Mouse (Mus musculus): ENCODE results near the gene Aqp3.

Gene Aqp3

DNA sequence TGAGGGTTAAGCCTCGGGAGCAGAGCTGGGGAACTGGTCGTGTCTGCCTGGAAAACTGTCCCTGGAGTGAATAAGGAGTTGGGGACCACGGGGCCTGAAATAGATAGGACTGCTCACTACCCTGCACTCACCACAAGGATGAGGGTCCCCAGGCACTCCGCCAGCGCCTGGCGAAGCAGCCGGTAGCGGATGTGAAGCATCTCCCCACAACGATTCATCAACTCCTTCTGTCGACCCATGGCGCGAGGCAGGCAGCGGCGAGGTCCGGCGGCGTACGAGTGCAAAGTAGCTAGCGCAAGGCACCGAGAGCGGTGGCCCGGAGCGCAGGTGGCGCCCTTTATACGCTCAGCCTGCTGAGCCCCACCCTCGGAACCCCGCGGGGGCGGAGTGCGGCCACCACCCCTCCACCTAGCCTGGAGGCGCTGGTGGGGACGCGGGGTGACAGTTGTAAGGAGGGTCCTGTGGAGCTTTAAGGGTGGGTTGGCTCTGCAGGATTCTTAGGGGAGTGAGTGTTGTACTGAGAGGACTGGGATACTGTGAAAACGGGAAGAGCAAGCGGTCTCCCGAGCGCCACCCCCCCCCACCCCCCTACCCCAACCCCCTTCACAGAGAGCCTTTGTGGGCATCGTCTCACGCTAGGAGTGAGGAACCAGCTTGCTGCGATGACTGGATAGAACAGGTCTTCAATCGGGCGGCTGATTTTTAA is at the start of gene Aqp3:
Gene Aqp3, minus strand, starts transcription at position 313 of the 706 bp plus-strand sequence.
- in situ Hi-C loops (cut with MboI, MseI): no loop called here

DNA sequence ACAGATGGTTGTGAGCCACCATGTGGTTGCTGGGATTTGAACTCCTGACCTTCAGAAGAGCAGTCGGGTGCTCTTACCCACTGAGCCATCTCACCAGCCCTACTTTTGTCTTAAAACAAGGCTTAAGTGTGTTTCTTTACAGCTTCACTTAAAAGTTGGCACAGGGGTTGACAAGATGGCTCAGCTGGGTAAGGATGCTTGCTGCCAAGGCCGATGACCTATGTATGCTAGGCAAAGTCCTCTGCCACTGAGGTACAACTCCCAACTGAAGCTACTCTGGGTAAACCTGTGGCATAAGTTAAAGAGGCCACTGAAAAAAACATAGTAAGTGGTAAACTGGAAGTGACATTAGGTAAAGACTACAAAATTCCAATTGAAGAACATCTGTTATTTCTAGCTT is 44.6 kb upstream of the Aqp3 start:
- in situ Hi-C loops (cut with MboI, MseI): loop anchor here in 1 of 2 experiments (10.0 kb wide), 1 partner anchor 1852 kb away; no protein-coding TSS in a partner anchor

DNA sequence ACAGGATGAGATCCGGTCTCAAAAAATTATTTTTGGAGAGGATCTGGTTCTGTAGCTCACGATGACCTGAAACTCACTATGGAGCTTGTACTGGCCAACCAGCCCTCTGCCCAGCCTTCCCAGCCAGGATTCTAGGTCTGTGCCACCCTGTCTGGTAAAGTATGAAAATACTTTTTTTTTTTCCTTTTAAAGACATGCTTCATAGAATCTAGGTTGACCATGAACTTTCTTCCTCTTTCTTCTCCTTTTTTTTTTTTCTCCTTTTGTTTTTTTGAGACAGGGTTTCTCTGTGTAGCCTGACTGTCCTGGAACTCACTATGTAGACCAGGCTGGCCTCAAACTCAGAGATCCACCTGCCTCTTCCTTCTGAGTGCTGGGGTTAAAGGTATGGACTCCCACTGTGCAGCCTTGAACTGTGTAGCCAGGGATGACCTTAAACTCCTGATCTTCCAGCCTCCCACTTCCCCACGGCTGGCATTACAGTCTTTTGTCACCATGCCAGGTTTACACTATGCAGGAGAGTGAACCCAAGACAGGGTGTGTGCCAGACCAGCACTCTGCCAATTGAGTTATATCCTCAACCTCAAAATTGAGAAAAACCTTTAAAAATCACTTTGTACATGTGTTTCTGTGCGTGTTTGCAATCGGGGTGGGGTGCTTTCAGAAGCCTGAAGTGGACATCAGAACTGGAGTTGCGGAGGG is 42.3 kb upstream of the Aqp3 start:
- in situ Hi-C loops (cut with MboI, MseI): loop anchor here in 1 of 2 experiments (10.0 kb wide), 1 partner anchor 1854 kb away; no protein-coding TSS in a partner anchor

DNA sequence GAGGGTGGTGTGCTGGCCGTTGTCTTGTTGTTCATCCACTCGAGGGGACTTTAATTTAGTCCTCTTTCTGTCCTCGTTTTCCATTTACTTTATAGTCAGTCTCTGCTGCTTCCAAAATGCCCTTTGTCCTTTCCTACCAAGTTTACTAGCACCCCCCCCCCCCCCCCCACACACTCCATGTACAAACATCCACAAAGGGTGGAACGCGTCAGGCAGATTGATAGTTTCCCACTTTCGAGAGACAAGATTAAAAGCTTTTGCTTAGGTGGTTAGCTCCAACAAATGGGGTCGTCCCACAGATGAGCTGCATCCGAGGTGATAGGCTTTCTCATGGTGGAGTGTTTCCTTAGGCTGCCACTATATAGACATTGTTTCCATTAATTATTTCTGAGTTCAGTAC is 38.8 kb upstream of the Aqp3 start:
- in situ Hi-C loops (cut with MboI, MseI): no loop called here

DNA sequence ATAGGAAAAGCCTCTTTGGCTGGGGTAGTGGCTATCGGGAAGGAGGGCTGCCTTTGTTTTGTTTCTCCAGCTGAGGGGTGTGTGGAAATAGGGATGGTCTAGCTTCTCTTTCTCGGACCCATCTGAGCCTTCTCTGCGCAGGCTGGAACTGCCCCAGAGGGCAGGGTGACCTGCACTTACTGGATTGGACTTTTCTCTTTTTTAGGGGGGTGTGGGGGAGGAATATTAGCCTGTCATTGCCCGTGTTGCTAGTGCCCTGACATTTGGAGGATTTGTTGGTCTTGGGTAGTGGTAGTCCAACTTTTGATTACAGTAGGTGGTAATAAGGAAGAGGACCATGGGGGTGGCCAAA is 38.4 kb upstream of the Aqp3 start:
- in situ Hi-C loops (cut with MboI, MseI): no loop called here

DNA sequence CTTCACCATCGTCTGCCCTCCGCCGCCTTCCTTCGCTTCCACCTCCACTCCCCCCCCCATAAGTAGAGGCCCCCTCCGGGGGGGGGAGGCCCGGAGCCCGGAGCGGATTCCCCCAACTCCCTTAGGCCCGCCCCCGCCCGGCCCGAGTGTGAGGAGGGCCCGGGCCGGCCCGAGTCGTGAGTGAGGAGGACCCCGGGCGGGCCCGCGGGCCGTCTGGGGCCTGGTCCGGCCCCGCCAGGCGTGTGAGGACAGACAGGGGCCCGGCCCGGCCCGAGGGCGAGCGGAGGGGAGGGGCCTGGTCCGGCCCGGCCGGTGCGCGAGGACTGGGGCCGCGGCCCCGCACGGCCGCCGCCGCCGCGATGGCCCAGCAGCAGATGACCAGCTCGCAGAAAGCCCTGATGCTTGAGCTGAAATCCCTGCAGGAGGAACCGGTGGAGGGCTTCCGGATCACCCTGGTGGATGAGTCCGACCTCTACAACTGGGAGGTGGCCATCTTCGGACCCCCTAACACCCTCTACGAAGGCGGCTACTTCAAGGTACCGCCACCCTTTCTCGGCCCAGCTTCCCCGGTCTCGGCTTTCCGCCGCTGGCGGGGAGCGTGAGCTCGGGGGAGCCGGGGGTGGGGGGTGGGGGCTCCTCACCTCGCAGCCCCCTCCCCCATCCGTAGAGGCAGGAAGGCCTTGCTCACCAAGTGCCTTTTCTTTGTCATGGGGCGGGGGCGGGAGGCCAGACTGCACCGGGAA is 37.9 kb upstream of the Aqp3 start, which contains the start of gene Ube2r2:
Gene Ube2r2, plus strand, starts transcription at position 33 of the 743 bp plus-strand sequence.
- in situ Hi-C loops (cut with MboI, MseI): no loop called here

DNA sequence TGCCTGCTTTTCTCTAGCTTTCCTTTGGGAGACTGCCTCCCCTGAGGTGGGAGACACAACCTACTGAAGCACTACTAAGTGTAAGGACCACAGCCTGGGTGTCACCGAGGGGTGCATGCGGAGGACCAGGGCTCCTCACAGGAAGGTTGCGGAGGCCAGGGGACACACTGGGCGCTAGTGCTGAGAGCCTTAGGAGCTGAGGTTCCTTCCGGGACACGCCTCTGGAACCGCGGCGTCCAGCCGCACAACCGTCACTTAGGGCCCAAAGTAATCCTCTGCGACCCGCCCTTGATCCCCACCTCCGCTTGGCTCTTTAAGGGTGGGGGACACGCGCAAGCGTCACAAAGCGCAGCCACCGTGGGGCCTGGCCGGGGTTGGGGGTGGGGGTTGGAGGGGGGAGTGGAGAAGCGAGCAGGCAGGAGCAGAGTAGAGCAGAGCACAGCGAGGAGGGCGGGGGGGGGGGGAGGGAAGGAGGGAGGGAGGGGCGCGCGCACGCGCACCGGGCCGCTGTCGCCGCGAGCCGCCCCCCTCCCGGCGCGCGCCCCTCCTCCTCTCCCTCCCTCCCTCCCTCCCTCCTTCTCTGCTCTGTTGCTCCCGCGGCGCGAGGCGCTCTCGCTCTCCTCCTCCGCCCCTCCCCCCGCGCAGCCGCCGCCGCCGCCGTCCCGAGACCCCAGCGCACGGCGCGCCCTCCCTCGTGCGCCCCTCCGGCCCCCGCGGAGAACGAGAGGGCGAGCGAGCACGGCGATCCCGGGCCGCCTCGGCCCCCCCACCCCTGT is 37.1 kb upstream of the Aqp3 start:
- in situ Hi-C loops (cut with MboI, MseI): loop anchor here in 1 of 2 experiments (5.0 kb wide), 1 partner anchor 32 kb away; no protein-coding TSS in a partner anchor

DNA sequence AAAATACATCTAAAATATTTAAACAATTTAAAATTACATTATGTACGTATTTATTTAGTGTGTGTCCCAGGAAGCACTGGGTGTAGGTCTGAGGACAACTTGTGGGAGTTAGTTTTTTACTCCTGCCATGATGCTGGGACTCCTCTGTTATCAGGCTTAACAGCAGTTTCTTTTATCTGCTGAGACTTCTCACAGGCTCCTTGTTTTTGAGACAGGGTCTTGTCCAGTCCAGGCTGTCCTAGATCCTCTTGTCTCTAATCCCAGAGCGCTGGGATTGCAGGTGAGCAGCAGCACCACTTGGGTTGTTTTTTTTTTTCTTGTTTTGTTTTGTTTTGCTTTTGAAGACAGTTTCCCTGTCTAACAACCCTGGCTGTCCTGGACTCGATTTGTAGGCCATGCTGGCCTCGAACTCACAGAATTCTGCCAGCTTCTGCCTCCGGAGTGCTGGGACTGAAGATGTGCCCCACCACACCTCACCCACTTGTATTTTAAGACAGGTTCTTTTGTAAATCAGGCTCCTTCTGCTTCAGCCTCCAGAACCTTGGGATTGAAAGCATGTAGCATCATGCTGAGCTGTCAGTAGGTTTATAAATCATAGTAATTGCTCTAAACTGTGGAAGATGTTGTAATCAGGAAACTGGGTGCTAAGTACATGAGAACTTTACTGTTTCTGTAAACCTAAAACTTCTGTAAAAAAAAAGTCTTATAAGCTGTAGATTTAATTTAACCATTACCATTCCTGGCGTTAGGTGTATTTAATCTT is 35.7 kb upstream of the Aqp3 start:
- in situ Hi-C loops (cut with MboI, MseI): loop anchor here in 1 of 2 experiments (5.0 kb wide), 1 partner anchor 34 kb away; no protein-coding TSS in a partner anchor

DNA sequence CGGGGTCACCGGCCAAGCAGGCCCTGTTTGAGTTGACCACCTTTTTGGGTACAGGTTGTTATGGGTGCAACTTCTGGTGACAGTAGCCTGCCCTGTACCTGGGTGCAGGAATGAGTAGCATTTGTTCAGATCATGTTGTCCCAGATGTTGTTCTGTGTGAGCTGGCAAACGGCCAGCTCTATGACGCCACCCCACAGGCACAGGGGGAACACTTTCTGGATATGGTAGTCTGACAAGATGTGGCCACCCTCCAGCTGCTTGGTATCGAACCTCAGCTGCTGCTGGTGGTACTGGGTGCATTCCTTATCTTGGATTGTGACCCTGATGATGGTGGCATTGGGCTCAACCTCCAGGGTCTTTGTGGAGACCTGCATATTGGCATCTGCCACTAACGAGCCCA is 34.5 kb upstream of the Aqp3 start:
- in situ Hi-C loops (cut with MboI, MseI): loop anchor here in 1 of 2 experiments (5.0 kb wide), 1 partner anchor 35 kb away; no protein-coding TSS in a partner anchor

DNA sequence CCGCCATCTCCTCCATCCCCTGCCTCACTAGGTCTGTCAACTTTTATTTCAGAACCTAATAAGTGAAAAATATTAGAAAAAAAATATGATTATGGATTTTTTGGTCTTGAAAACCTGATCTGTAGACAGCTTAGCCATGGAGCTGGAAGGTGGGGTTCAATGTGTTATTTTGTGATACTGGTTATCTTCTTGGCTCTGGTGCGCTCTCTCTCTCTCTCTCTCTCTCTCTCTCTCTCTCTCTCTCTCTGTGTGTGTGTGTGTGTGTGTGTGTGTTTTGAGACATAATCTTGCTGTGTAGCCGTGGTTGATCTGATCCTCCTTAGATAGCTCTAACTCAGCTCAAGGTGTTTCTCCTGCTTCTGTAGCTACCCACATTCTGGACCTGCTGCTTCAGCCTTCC is 31.9 kb upstream of the Aqp3 start:
- in situ Hi-C loops (cut with MboI, MseI): loop anchor here (5.0 kb wide), 1 partner anchor 37 kb away; no protein-coding TSS in a partner anchor

DNA sequence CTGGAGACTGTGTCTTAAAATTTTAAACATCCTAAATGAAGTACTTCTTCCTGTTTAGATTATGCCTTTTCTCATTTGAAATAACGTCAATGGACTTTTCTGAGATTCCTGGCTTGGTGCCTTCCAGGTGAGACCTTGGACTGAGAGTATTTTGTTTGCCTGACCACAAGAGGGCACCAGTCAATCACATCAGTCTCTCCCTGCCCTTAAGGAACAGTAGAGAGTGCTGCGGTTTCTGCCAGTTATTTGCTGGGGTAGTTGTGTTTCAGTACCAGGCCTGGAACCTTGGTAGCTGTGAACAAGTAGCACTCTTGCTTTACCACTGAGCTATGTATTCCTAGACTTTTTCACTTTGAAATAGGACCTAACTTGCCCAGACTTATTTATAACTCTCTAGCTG is 31.4 kb upstream of the Aqp3 start:
- in situ Hi-C loops (cut with MboI, MseI): loop anchor here in 1 of 2 experiments (5.0 kb wide), 1 partner anchor 38 kb away; no protein-coding TSS in a partner anchor

DNA sequence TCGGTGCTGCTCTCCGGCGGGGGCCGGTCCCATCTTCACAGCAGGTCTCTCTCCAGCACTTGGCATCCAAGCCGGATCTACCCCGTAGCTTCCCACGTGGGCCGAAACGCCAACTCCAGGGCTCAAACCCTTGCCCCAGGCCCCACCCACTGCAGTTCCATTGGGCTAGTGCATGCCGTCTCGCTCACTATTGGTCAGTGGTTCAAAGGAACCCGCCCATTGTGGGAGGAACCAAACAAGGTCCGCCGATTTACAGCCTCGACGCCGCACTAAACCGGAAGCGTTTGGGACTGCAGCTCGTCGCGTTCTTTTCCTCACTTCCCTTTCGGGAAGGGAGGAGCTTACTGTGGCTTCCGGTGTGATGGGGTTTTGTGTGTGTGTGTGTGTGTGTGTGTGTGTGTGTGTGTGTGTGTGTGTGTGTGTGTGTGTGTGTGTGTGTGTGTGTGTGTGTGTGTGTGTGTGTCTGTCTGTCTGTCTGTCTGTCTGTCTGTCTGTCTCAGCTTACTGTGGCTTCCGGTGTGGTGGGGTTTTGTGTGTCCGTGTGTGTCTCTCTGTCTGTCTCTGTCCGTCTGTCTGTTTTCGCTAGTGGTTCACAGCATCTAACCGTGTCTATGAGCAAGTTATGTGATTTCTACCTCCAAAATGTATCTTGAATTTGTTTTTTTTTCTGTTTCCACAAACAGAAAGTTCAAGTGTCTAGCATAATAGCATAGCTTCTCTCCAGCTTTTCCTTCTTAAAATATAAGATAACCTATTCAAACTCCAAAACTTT is 26.4 kb upstream of the Aqp3 start, which contains the start of gene Nol6:
Gene Nol6, minus strand, starts transcription at position 276 of the 772 bp plus-strand sequence.
- in situ Hi-C loops (cut with MboI, MseI): no loop called here

DNA sequence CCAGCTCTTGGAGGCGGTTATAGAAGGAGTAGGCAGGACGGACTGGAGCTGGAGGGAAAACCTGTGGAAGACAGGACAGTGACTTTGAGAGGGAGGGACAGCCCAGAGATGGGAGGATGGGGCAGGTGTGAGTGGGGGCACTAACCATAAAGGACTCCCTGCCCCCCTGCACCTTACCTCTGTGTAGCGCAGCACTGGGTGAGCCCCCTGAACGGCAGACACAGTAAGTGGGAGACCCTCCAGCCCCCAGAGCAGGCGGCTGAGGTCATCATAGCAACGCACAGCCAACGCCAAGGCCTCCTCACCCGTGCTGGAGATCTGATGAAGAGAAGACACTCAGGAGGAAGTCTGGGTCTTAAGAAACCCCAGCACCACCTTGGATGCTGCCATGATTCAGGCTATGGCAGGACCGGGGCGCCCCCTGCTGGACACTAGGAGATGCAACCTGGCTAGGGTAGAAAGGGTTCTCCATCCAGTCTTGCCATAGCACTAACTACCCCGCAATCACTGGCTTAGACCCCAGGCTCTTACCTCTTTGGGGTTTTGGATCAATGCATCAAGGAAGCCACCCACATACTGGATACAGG is 20.8 kb upstream of the Aqp3 start:
- in situ Hi-C loops (cut with MboI, MseI): loop anchor here (5.0 kb wide), 1 partner anchor 56 kb away; no protein-coding TSS in a partner anchor

DNA sequence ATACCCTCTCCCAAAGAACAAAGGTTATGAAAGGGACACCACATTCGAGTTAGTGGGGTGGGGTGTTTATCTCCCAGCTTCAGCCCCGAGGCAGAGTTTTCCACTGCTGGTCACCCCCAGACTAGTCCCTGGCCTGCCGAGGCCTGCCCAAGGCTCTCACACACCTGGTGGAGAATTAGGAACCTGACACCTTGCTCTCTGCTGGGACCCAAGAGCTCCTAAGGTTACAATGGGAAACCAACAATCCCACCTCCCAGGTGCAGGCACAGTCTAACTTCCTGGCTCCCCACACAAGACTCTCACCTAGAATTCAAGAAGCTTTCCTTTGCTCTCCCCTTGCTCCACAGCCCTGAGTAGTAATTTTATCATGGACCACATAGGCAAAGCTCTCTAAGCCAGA is 18.8 kb upstream of the Aqp3 start:
- in situ Hi-C loops (cut with MboI, MseI): loop anchor here (5.0 kb wide), 1 partner anchor 55 kb away; no protein-coding TSS in a partner anchor

DNA sequence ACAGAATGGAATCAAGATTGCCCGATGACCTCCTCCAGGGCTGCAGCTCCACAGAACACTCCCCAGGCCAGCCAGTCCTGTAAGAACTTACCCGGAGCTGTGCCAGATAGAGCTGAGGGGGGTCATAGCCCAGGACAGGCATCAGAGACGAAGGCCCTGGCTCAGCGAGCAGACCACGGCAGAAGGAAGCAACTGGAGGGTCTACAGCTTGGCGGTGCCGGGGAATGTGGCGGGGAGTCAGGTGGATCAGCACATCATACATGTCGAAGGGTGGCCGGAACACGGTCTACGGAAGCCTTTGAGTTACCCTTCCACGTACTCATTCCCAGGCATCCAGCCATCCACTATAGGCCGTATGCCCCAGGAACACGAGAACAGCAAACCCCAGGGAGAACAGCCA is 17.8 kb upstream of the Aqp3 start:
- in situ Hi-C loops (cut with MboI, MseI): loop anchor here (5.0 kb wide), 1 partner anchor 53 kb away; no protein-coding TSS in a partner anchor

DNA sequence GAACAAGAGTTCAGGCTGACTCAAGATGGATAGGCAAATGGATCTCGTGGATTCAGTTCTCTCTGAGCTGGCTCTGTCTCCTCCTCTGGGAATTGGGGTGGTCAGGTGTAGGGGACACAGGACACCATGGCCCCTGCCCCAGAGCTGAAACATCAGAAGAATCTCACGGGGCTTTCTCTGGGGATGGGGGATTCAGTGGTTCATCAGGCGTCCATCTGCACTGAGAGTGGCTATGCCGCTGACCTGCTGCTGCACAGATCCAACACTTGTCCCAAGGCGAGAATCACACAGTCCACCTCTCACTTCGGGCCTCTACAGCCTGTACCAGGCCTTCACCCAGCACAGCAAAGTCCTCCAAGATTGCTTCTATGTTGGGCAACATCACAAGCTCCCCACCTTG is 17.1 kb upstream of the Aqp3 start:
- in situ Hi-C loops (cut with MboI, MseI): loop anchor here (5.0 kb wide), 1 partner anchor 53 kb away; no protein-coding TSS in a partner anchor

DNA sequence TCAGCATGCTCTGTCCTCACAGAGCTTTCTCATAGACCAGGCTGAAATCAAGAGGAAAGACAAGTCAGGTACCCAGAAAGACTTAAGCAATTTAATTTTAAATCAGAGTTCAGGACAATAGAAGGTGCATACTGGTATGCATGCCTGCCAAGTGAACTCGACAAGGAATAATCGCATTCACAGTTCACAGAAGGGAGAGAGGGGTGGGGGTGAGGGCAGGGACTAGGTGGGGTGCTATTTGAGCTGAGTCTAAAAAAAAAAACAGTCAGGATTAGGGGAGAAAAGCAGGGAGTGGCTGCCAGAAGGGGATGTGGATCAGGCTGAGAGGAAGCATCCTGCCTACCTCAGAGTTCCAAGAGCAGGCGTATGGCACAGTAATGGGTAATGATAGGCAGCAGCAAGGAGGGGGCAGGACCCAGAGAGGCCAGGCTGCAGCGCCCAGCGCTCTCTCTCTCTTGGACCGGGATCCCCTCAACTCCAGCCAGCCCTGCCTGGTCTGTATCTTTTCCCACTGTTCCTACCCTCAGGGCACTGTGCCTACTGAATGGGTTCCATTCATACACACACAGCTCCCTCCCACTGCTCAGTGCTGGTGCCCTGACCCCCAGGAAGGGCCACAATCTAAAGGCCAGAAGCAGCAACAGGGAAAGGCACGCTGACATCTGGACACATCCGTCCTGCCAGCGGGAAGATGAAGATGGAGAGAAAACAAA is 16.5 kb upstream of the Aqp3 start:
- in situ Hi-C loops (cut with MboI, MseI): loop anchor here (5.0 kb wide), 1 partner anchor 52 kb away; no protein-coding TSS in a partner anchor

Measured in T-helper 17 cell (primary cell).